Mouse (Mus musculus): ENCODE measurements at regions not wholly inside any gene's neighbourhood (a gene's known extent, or its start where the extent isn't known, plus 50 kb on each side); places are given as distances from the start of the nearest gene placed in this dataset.

DNA sequence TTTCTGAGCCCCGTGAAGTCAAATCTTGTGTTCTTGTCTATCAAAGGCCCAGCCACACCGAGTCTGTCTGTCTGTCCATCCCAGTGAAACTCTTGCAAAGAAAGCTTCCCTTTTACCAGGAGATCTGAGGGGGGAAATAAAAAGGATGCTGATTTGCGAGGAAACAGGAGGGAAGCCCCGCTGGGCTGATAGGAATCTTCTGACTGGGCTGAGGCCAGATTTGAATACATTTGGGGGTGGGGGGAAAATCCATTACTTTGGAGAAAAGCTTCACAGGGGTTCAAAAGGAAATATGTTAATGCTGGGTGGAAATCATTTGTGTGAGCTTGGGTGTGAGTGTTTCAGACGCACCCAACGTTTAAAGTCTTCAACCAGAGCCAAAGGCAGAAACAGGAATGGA is 129.2 kb upstream of the Top1 start:
- TF ChIP-seq POLR2A (IDR thresholded peaks at IDR 0.05; ENCODE audit: insufficient read depth, low read depth, low read length) (no peak), CTCF (IDR thresholded peaks at IDR 0.05; ENCODE audit: insufficient read depth, low read depth, low read length) (no peak)
- Histone ChIP-seq H3K4me1 (ENCODE audit: control insufficient read depth, insufficient read depth, low read length) (no peaks in the 10 kb centered on the region), H3K4me3 (ENCODE audit: insufficient read depth, low read depth, low read length) (no peak overlapping the region), H3K27ac (ENCODE audit: insufficient read depth, low read depth, low read length) (no peak overlapping the region)
- 46% methylated on average over 6 of the region's 6 CpGs for WGBS

DNA sequence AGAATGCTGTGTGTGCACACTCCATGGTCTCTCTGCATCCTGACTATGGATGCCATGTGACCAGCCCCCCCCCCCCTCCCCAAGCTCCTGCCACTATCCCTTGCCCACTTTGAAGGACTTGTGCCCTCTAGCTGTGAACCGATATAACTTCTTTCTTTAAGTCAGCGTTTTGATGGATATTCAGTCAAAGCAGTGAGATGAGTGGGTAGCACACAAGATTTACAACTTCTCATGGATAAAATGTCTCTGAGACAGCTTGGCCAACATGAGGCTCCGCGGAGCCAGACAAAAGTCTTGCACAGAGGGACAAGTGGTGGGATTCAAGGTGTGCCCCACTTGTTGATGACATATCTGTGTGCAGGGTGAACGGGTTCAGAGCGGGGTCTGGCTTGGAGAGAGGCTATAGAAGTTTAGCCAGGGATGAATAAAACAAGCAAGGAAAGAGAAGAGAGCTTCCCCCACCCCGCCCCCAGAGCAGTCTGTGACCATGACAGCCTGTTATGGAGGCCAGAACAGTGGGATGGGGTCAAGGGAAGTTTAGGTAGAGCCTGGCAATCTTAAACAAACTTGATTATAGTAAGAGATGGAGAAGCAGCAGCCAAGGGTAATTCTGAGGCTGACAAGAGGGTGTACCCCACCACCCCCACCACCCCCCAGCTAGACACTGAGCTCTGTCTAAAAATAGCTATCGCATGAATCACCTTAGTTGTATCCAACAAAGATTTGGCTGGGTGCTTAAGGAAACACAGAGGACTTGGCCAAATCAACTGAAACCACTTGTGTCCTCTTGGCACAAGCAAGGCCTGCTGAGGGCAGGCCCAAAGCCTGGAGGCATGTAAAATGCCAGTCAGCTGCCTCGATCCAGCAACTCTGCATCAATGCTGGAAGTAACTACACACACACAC is 120.1 kb upstream of the Top1 start:
- WGBS: 68% methylated on average over 9 of the region's 9 CpGs

DNA sequence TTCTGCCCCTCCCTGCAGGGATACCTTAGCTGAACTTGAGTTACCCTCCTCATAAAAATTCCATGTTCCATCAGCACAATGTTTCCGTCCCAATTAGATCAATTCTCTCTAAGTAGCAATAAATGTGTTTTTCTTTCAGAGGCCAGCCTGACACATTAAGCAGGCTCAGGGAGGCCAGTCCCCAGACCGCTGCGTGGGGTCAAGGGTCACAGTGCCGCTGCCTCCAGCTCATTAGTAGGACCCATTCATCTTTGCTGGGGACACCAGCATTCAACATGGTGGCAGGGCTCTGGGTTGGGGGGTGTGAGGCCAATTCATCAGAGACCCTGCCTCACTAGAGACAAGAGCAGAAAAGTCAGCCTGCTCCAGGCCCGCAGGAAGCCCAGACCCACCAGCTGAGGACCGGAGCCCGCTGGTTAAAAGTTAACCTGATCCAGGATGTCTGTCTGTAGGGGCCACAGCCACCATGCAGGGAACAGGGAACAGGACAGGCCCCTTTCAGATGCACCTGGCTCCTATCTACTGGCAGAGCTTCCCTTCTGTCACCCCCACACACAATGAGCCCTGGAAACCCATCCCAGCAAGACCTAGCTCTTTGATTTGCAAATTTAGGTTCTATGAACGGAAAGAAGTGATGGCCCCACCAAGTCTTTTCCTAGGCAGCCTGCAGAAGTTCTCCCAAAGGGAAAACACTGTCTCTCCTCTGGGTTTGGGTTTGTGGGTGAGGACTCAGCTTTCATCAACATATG is 119.1 kb upstream of the Top1 start:
- TF ChIP-seq CTCF (IDR thresholded peaks at IDR 0.05; ENCODE audit: insufficient read depth, low read depth, low read length) (no peak), POLR2A (IDR thresholded peaks at IDR 0.05; ENCODE audit: insufficient read depth, low read depth, low read length) (no peak)
- Histone ChIP-seq H3K27ac (ENCODE audit: insufficient read depth, low read depth, low read length) (no peak overlapping the region), H3K4me1 (ENCODE audit: control insufficient read depth, insufficient read depth, low read length) (peaks cover 12% of the 10 kb centered on the region), H3K4me3 (ENCODE audit: insufficient read depth, low read depth, low read length) (no peak overlapping the region)
- WGBS: 84% methylated on average over 8 of the region's 8 CpGs

More for the DNA sequence above, 120.1 kb upstream of the Top1 start:
- TF ChIP-seq POLR2A (IDR thresholded peaks at IDR 0.05; ENCODE audit: insufficient read depth, low read depth, low read length): no peak
- TF ChIP-seq CTCF (IDR thresholded peaks at IDR 0.05; ENCODE audit: insufficient read depth, low read depth, low read length): no peak
- H3K27ac ChIP-seq (ENCODE audit: insufficient read depth, low read depth, low read length): no peak overlapping the region
- H3K4me3 ChIP-seq (ENCODE audit: insufficient read depth, low read depth, low read length): no peak overlapping the region
- peaks cover 12% of the 10 kb centered on the region for H3K4me1 ChIP-seq (ENCODE audit: control insufficient read depth, insufficient read depth, low read length)

DNA sequence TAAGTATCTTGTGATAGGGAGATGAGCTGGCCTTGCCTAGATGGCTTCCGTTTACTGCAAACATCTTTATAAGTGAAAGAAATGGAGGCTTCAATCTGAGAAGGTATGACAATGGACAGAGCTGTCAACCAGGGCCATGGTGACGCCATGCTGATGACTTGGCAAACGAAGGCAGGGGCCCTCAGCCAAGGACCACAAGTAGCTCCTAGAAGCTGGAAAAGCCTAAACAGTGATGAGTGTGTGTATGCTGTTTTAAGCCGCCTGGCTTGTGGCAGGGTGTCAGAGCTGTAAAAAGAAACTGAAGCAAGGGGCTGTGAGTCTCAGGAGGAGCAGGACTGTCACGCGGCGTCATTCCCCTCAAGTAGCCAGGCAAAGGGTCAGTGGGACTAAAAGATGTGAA is 116.4 kb upstream of the Top1 start:
- H3K4me1 ChIP-seq (ENCODE audit: control insufficient read depth, insufficient read depth, low read length): peaks cover 12% of the 10 kb centered on the region
- TF ChIP-seq CTCF (IDR thresholded peaks at IDR 0.05; ENCODE audit: insufficient read depth, low read depth, low read length) (no peak), POLR2A (IDR thresholded peaks at IDR 0.05; ENCODE audit: insufficient read depth, low read depth, low read length) (no peak)
- WGBS: 69% methylated on average over 7 of the region's 7 CpGs
- H3K4me3 ChIP-seq (ENCODE audit: insufficient read depth, low read depth, low read length): no peak overlapping the region
- H3K27ac ChIP-seq (ENCODE audit: insufficient read depth, low read depth, low read length): no peak overlapping the region

DNA sequence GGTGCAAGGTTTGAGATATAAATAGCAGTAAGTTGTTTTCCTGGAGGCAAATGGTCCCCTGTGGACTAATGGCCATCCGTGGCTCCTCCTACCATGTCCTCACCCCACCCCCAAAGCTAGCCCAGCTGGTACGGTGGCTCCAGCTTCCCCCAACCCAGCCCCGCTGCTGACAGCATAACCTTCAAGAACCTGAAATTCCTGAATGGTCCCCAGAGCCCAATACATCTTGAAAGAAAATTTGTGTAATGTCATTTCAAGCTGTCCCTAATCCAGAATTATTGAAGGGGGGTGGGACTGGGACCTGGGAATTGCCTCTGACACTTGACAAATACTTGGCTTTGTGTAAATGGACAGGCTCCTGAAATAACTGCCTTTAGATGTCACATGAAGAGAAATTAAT is 115.3 kb upstream of the Top1 start:
- TF ChIP-seq CTCF (IDR thresholded peaks at IDR 0.05; ENCODE audit: insufficient read depth, low read depth, low read length) (no peak), POLR2A (IDR thresholded peaks at IDR 0.05; ENCODE audit: insufficient read depth, low read depth, low read length) (no peak)
- H3K27ac ChIP-seq (ENCODE audit: insufficient read depth, low read depth, low read length): no peak overlapping the region
- WGBS: 78% methylated on average over 3 of the region's 3 CpGs
- H3K4me1 ChIP-seq (ENCODE audit: control insufficient read depth, insufficient read depth, low read length): peaks cover 9% of the 10 kb centered on the region
- no peak overlapping the region for H3K4me3 ChIP-seq (ENCODE audit: insufficient read depth, low read depth, low read length)

DNA sequence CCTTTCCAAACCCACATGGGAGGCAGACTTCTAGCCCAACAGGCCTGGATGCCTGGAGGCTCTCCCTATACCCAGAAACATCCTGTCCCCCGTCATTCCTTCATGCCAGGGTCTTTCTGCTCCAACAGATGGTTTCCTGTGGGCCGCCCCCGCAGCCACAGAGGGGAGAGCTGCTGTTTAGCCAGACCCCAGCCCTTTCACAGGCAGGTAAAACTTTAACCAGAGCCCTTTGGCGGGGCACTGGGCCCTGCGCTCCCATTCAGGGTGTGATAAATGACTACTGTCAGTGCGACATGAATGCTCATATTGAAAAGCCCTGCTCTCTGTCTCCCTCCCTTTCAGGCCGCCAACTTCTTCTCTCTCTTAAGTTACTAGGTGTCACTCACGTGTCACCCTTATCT is 108.4 kb upstream of the Top1 start:
- TF ChIP-seq CTCF (IDR thresholded peaks at IDR 0.05; ENCODE audit: insufficient read depth, low read depth, low read length): no peak
- TF ChIP-seq POLR2A (IDR thresholded peaks at IDR 0.05; ENCODE audit: insufficient read depth, low read depth, low read length): no peak
- Histone ChIP-seq H3K4me1 (ENCODE audit: control insufficient read depth, insufficient read depth, low read length) (no peaks in the 10 kb centered on the region), H3K4me3 (ENCODE audit: insufficient read depth, low read depth, low read length) (no peak overlapping the region), H3K27ac (ENCODE audit: insufficient read depth, low read depth, low read length) (no peak overlapping the region)
- WGBS: 82% methylated on average over 8 of the region's 8 CpGs

DNA sequence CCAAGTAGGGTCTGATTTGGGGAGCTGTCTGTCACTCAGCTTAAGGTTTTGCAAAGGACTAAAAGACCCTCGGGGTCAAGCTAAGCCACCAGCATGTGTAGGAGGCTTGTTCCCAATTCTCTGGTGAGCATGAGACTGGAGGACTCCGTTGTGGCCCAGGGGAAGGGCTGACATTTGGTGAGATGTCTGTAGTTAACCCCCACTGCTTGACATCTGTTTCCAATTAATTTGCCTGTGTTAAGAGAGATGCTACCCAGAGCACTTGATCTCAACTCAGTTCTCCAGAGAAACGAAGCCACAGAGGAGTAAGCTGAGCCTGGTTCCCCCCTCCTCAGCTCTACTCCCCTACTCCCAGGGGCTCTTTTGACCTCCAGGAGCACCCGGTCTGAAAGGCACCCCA is 100.2 kb upstream of the Top1 start:
- no peak for TF ChIP-seq CTCF (IDR thresholded peaks at IDR 0.05; ENCODE audit: insufficient read depth, low read depth, low read length)
- TF ChIP-seq POLR2A (IDR thresholded peaks at IDR 0.05; ENCODE audit: insufficient read depth, low read depth, low read length): no peak
- no peak overlapping the region for H3K4me3 ChIP-seq (ENCODE audit: insufficient read depth, low read depth, low read length)
- no peaks in the 10 kb centered on the region for H3K4me1 ChIP-seq (ENCODE audit: control insufficient read depth, insufficient read depth, low read length)
- H3K27ac ChIP-seq (ENCODE audit: insufficient read depth, low read depth, low read length): no peak overlapping the region
- WGBS: 54% methylated on average over 4 of the region's 4 CpGs

DNA sequence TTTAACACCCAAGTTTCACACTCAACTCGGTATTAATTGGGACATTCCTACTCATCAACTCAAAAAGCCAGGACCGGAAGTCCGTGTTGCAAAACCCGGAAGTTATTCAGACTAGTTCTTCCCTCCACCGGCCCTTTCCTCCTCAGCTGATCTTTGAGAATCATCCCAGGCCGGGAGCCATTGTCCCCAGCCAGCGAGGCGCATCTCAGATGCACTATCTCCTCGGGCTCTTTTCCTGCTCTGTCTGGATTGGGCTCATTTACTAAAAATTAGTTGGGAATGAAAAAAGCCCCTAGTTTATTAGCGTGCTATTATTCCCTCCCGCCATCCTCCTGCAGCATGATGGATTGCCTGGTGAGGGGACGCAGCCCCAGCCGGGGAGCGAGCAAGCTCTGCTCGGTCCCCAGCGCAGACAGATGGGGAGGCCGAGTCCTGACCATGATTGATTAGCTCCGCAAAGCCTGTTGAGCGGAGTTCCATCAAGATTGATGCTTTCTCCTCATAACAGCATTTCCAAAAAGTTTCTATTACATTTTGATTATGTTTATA is 93.5 kb upstream of the Top1 start:
- no peak overlapping the region for H3K27ac ChIP-seq (ENCODE audit: insufficient read depth, low read depth, low read length)
- WGBS: 89% methylated on average over 19 of the region's 19 CpGs

DNA sequence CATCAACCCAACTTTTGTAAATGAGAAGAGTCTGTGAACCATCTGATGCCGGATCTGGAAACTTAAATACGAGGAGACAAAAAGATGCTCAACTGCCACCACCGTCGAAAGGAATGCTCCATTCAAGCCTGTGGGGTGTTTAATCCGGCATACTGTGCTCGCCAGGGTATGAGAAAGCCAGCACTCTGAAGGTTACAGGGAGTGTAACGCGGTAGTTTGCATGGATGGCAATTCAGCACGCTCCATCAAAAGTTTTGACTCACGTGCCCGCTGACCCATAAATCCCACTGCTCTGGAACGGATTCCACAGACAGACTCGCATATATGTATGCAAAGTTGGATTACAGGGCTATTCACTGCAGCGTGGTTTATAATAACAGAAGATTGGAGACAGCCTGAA is 84.0 kb upstream of the Top1 start:
- H3K4me3 ChIP-seq (ENCODE audit: insufficient read depth, low read depth, low read length): no peak overlapping the region
- TF ChIP-seq POLR2A (IDR thresholded peaks at IDR 0.05; ENCODE audit: insufficient read depth, low read depth, low read length) (no peak), CTCF (IDR thresholded peaks at IDR 0.05; ENCODE audit: insufficient read depth, low read depth, low read length) (no peak)
- no peak overlapping the region for H3K27ac ChIP-seq (ENCODE audit: insufficient read depth, low read depth, low read length)
- H3K4me1 ChIP-seq (ENCODE audit: control insufficient read depth, insufficient read depth, low read length): no peaks in the 10 kb centered on the region
- 60% methylated on average over 14 of the region's 14 CpGs for WGBS

More for the DNA sequence above, 93.5 kb upstream of the Top1 start:
- Histone ChIP-seq H3K4me3 (ENCODE audit: insufficient read depth, low read depth, low read length) (no peak overlapping the region), H3K4me1 (ENCODE audit: control insufficient read depth, insufficient read depth, low read length) (no peaks in the 10 kb centered on the region)
- TF ChIP-seq CTCF (IDR thresholded peaks at IDR 0.05; ENCODE audit: insufficient read depth, low read depth, low read length) (no peak), POLR2A (IDR thresholded peaks at IDR 0.05; ENCODE audit: insufficient read depth, low read depth, low read length) (no peak)

All from olfactory bulb, adult 2 months (tissue).